Mouse (Mus musculus) E14TG2a.4 (cell line): ENCODE measurements around the gene Pkd2.
A peak's percentile ranks its signal among the peaks of the same experiment; 100 is the strongest.

Experiments used
- H3K27me3 ChIP-seq: 2 replicates; pipeline ENCODE4 v1.6.1; 2014; ENCODE audit warnings: low read length, control low read depth; ENCODE audit not compliant: insufficient read depth
- H3K36me3 ChIP-seq: 2 replicates; pipeline ENCODE4 v1.6.1; 2014; ENCODE audit warnings: low read length, control low read depth; ENCODE audit not compliant: insufficient read depth
- H3K4me1 ChIP-seq: replicated peaks from 2 replicates; pipeline ENCODE4 v1.6.1; 2014; ENCODE audit warnings: low read depth, low read length, control low read depth
- H3K4me3 ChIP-seq: replicated peaks from 2 replicates; pipeline ENCODE4 v1.5.1; 2014; ENCODE audit warnings: mild to moderate bottlenecking, low read length
- H3K9me3 ChIP-seq: 2 replicates; pipeline ENCODE4 v1.6.1; 2014; ENCODE audit warnings: low read length, control low read depth
- CTCF ChIP-seq: conservative IDR thresholded peaks from 2 replicates; pipeline ENCODE4 v1.5.1; 2014; ENCODE audit warnings: low read length
- NANOG ChIP-seq: IDR thresholded peaks from 2 replicates; pipeline ENCODE4 v1.6.1; 2014; ENCODE audit warnings: borderline replicate concordance, low read length, mixed read lengths
- POU5F1 ChIP-seq: IDR thresholded peaks from 2 replicates; pipeline ENCODE4 v1.6.1; 2014; ENCODE audit warnings: low read length, borderline replicate concordance

Pkd2 gene

GRCm38 (mm10) chr5:104480367-104480766 is 21.1 kb downstream of the Pkd2 start:
- Histone ChIP-seq H3K36me3 (peaks cover 77% of the 10 kb centered on the region), H3K9me3 (peaks cover 16% of the 10 kb centered on the region), H3K4me3 (no peak overlapping the region), H3K27me3 (no peaks in the 10 kb centered on the region), H3K4me1 (no peaks in the 10 kb centered on the region)
- TF ChIP-seq NANOG, result no peak
- TF ChIP-seq CTCF, result no peak
- no peak for TF ChIP-seq POU5F1

GRCm38 (mm10) chr5:104482856-104483255 is 23.6 kb downstream of the Pkd2 start:
- Histone ChIP-seq H3K4me3 (no peak overlapping the region), H3K36me3 (peaks cover 85% of the 10 kb centered on the region), H3K4me1 (peaks cover 6% of the 10 kb centered on the region; the same call in 1 of the 2 replicates), H3K9me3 (peaks cover 3% of the 10 kb centered on the region), H3K27me3 (no peaks in the 10 kb centered on the region)
- TF ChIP-seq POU5F1 (no peak), NANOG (no peak), CTCF (no peak)

DNA sequence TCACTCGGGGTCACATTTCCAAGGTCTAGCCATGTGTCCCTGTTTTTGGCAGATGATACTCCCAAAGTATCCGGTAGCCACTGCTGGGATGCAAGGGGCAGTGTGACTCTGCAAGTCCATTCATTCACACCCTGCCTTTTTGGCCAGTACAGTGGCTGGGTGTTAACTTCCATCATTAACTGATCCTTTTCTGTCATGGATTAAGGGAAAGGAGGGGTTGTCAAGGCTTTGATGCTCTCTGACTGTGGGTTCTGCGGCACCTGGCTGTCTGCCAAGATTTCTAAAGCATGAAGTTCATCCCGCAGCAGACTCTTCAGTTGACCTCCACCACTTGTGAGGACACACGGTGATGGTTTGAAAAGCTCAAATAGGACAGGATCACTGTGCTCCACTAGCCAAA is 32.3 kb downstream of the Pkd2 start:
- no peak overlapping the region for H3K4me3 ChIP-seq
- H3K27me3 ChIP-seq, result no peaks in the 10 kb centered on the region

DNA sequence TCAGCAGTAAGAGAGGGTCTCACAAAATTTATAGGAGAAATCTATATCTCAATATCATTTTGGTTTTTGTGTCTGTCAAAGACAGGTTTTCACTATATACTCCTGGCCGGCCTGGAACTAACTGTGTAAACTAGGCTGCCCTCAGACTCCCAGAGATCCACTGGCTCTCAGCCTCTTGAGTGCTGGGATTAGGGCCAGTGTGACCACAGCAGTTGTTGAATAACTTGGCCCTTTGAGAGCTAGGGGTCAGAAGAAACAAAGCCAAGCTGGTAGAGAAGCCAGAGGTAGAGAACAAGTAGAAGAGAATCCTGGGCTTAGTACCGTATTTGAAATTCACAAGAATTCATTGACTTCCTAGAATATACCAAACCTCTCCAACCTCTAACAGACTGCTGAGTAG is 45.6 kb downstream of the Pkd2 start:
- Histone ChIP-seq H3K36me3 (peaks cover 41% of the 10 kb centered on the region), H3K27me3 (no peaks in the 10 kb centered on the region), H3K4me3 (no peak overlapping the region), H3K4me1 (peaks cover 15% of the 10 kb centered on the region), H3K9me3 (peaks cover 11% of the 10 kb centered on the region)
- TF ChIP-seq POU5F1 (no peak), CTCF (no peak), NANOG (no peak)

More for the DNA sequence above, 32.3 kb downstream of the Pkd2 start:
- H3K4me1 ChIP-seq, result peaks cover 6% of the 10 kb centered on the region; the same call in 1 of the 2 replicates
- TF ChIP-seq CTCF, result no peak
- TF ChIP-seq NANOG, result no peak
- no peak for TF ChIP-seq POU5F1
- H3K9me3 ChIP-seq, result no peaks in the 10 kb centered on the region
- H3K36me3 ChIP-seq, result peaks cover 75% of the 10 kb centered on the region

DNA sequence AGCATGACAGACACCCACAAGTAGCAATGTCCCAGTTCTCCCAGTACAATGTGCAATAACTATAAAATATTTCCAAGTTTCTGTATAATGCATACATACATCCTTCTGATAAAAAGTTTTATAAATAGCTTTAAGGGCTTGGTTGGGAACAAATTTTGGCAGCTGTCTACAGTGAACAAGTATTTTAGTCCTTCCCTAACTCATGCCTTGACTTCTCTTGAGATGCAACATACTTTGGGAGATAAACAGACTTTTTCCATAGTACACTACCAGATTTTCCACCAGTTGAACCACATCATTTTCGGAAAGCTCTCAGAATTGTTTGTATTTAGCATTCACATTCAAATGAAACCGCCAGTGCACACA is 48.6 kb downstream of the Pkd2 start:
- Histone ChIP-seq H3K4me1 (peaks cover 20% of the 10 kb centered on the region), H3K4me3 (peak overlapping the region; percentile 93), H3K27me3 (no peaks in the 10 kb centered on the region), H3K9me3 (peaks cover 11% of the 10 kb centered on the region), H3K36me3 (peaks cover 22% of the 10 kb centered on the region)
- no peak for TF ChIP-seq CTCF
- no peak for TF ChIP-seq NANOG
- TF ChIP-seq POU5F1, result no peak

GRCm38 (mm10) chr5:104508195-104508891 is 49.1 kb downstream of the Pkd2 start, which contains the start of gene BC005561:
TSS of gene BC005561 (plus strand) at chr5:104508352.
- H3K4me1 ChIP-seq, result peaks cover 20% of the 10 kb centered on the region
- H3K9me3 ChIP-seq, result peaks cover 11% of the 10 kb centered on the region
- TF ChIP-seq POU5F1 (no peak), CTCF (no peak), NANOG (no peak)
- H3K4me3 ChIP-seq, result peak within 1 kb of the TSS; percentile 93
- H3K27me3 ChIP-seq, result no peaks in the 10 kb centered on the region
- peaks cover 16% of the 10 kb centered on the region for H3K36me3 ChIP-seq

GRCm38 (mm10) chr5:104511211-104511610 is 52.0 kb downstream of the Pkd2 start:
- no peak overlapping the region for H3K4me3 ChIP-seq
- peaks cover 7% of the 10 kb centered on the region for H3K9me3 ChIP-seq
- no peaks in the 10 kb centered on the region for H3K36me3 ChIP-seq
- no peak for TF ChIP-seq NANOG
- TF ChIP-seq CTCF, result no peak
- TF ChIP-seq POU5F1, result no peak
- H3K4me1 ChIP-seq, result peaks cover 20% of the 10 kb centered on the region
- H3K27me3 ChIP-seq, result no peaks in the 10 kb centered on the region

- H3K27me3 ChIP-seq, result no peaks in the 10 kb centered on the region
- no peaks in the 10 kb centered on the region for H3K9me3 ChIP-seq
- H3K4me3 ChIP-seq, result no peak overlapping the region
- peaks cover 58% of the 10 kb centered on the region for H3K36me3 ChIP-seq
- H3K4me1 ChIP-seq, result no peaks in the 10 kb centered on the region
- no peak for TF ChIP-seq POU5F1
- no peak for TF ChIP-seq NANOG
- no peak for TF ChIP-seq CTCF
Observed at GRCm38 (mm10) chr5:104538612-104539011, 79.4 kb downstream of the Pkd2 start.

DNA sequence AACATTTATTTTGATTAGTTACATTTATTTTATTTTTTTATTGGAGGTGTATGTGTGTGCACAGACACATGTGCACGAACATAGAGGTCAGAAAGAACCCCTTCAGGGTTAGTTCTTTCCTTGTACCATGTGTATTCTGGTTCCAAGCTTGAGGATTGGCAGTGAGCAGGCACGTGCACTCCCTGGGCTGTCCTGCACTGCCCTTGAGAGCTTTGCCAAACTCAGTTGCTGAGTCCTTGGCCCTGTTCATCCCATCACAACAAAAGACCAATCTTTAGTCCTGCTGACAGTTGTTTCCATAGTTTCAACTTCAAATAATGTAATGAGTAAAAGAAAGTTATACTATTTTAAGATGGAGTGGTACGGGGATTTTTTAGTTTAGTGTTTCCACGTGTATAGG is 80.1 kb downstream of the Pkd2 start:
- Histone ChIP-seq H3K9me3 (no peaks in the 10 kb centered on the region), H3K4me3 (no peak overlapping the region), H3K36me3 (peaks cover 60% of the 10 kb centered on the region), H3K27me3 (no peaks in the 10 kb centered on the region), H3K4me1 (no peaks in the 10 kb centered on the region)
- TF ChIP-seq NANOG (no peak), POU5F1 (no peak), CTCF (no peak)
